Mouse (Mus musculus): ENCODE data around the gene Zfyve28.
A peak's percentile ranks its signal among the peaks of the same experiment; 100 is the strongest.

Gene Zfyve28

DNA sequence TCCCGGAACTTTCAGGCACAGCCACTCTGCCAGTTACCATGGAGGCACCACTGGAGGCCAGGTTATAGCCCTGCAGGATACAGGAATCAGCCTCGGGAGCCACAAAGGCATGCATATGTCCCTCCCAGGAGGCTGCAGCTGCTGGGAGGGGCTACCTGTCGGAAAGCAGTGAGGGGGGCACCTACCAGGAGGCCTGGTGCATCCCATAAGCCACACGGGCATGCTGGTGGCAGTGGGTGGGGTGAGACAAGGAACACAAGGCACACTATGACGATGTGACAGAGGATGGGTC, 112.9 kb downstream of the Zfyve28 start:
- DNase-seq, result no peak

DNA sequence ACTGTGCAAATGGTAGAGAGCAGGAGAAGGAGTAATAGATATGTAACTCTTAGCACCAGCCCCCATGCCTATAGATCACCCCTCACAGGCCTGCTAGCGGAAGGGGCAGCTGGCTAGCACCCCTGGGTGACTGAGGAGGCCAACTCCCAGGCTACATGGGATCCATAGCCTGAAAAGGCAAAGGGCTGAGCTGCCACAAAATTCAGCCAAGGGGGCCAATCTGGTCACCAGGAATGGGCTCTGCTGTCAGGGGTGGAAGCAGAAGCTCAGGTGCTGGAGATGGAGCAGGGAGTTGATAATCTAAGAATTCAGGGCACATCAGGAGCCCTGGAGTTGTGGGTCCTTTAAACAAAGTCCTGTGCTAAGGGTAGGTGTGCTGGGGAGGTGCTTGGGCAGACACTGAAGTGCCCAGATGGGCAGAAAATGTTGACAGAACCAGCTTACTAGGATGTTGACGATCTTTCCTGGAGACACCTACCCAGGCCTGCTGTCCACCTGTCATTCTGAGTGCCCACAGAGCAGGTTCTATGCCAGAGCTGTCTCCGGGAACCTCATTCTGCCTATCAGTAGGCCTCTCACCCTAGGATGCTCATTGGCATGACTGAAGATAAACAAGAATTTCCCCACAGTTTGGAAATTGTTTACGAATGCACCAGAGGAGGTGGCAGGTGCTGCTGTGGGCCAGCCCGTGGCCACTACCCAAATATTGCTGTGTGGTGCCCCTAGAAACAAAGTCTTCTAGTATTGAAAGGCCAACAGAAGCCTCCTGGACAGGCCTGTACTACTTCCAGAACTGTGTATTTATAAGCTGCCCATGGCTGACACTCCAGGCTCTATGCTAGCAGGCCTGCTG, 113.5 kb downstream of the Zfyve28 start:
- no peak for DNase-seq

DNA sequence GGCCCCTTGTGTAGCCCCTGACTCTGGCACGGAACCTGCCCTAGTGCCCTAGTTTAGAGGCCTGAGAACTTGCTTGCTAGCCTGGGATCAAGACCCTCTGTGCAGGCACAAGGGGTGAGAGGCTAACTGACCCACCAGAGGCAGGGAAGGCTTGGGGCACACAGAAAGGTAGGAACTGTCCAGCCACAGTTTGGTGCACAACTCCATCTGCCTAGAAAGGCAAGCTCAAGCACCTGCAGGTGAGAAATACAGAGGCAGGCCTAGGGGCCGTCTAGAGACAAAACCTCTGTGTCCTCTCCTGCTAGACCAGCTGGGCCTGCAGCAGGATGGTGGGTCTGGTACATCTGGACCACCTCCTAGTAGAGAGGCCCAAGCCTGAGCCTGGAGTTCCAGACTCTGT, 114.2 kb downstream of the Zfyve28 start:
- no peak for DNase-seq

DNA sequence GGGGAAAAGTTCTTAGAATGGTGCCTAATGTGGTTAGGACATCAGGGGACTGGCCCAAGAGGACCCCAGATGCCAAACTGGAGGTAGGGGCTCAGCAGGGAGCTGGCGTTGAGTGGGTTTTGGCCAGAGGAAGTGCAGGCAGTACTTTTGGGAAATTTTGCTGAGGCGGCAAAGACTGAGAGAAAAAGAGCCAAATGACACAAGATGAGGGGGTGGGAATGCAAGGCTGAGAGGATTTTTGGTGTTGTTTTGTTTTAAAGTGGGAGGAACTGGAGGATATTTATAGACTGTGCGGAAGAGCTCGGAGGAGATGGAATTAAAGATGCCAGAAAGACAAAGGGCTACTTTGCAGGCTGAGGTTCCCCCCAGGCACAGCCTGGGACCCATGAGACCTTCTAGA, 117.5 kb downstream of the Zfyve28 start:
- no peak for DNase-seq

DNA sequence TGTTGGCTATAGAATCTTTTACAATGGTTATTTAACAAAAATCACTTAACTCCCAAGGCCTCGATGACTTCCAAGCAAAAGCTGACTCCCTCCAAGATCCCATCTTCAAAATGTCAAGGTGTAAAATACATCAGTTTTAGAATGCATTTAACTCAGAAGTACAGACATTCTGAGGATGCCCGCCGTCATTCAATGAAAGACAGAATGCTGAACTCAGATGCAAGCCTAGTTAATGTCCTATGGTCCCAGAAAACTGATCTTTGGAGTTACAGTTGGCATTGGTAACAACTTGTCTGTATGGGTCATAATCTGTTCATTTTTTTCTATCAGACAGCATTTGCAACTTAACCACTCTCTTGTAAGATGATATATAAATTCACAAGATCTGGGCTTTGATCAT, 118.3 kb downstream of the Zfyve28 start:
- DNase-seq, result no peak

DNA sequence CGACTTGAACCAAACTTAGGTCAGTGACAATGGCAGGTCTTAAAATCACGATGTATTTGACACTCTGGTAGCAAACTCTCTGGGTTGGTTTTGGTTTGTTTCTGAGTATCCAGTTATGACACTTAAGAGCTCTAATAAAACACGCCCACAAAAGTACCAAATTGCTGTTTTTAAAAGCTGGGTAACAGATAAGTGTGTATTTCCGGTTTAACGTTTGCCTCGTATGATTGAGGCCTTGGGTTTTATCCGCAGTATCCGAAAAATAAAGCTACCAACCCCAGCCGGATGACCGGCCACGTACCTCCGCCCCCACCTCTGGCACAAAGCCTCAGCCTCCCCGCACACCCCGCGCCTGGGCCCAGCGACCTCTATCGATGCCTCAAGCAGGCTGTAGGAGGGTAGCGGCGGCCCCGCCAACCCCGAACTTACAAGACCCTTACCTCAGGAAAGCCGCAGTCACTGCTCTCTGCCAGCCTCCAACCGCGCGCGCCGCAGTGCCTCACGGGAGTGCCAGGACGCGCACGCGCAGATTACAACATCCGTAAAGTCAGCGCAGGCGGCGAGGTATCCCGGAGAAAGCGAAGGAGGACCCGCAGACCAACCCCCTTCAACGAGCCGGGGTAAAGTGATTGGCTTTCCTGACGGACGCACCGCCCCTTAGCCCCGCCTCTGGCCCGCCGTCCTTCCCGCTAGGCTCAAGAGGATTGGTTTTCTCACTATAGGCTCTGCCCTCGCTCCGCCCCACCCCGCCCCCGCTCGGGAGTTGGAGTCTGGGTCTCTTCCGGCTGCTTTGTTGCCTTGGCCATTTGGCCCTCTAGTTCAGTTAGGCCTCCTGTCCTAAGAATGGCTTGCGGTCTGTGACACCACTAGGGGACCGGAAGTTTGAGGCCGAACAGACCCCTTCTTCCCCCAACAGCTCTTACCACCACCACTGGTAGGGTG, 119.0 kb downstream of the Zfyve28 start, which contains the start of the genes Poln and Haus3:
Gene Poln, minus strand, starts transcription at position 499 of the 942 bp plus-strand sequence.
Gene Haus3, minus strand, starts transcription at position 578 of the 942 bp plus-strand sequence.
- peak; percentile 98 to 99 for DNase-seq

DNA sequence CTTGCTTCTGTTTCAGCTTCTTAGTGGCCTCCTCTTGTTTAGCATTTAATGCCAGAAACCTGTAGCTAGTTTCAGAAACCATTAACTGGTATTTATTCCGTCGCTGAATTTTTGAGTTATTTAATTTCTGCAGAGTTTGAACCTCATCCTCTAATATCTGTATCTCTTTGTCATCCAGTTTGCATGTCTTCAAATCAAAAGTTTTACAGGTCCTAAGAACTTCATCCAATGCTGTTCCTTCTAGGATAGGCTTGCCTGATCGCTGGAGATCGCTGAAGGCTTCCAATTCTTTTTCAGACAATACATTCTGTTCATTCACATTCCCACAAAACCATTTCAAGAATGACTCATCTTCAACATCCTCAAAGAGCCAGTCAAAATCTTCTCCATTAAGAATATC, 120.4 kb downstream of the Zfyve28 start:
- DNase-seq, result no peak

DNA sequence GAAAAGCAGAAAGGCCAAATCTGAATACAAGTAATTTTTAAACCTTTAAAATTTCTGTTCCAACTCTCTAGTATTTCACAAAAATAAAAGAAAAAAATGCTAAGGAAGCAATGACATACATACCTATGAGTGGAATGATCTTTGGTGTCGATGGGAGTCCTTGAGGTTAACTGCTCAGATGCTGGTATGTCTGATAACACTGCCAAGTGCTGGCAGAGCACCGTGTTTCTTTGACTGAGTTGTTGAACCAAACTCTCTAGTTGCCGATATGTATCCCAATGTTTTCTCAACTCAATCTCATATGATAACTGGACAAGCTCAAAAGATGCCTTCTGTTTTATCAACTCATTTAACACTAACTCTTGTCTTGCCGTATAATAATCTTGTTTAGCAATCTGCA, 122.5 kb downstream of the Zfyve28 start:
- no peak for DNase-seq

DNA sequence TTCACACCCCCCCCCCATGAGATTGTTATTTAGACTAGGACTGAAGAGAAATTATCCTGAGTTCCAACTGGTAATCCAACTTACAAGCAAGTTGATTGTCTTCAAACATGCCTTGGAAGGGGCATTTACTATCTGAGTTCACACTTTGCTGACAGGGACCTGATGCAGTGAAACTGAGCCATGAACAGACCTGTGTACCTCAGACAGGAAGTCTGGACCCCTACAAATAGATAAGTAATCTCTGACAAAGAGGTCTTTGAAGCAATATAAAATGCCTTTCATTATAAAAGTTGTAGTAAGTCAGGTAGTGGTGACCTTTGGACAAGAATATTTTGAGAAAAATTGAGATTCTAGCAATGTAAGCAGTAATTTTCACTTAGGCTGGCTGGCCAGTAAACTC, 139.8 kb downstream of the Zfyve28 start:
- no peak for DNase-seq

DNA sequence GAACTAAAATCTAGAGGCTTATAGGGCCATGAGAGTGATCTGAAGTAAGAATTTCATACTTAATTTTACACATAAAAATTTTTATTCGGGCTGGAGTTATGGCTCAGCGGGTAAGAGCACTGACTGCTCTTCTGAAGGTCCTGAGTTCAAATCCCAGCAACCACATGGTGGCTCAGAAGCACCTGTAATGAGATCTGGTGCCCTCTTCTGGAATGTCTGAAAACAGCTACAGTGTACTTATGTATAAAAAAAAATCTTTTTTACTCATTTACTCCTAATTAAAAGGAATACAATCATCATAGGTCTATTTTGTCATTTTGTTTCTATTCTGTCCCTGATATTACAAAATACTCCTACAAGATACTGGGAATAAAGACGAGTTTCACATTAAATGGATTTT, 140.7 kb downstream of the Zfyve28 start:
- DNase-seq, result no peak
